Mouse (Mus musculus) midbrain, embryonic 15.5 days (tissue): ENCODE results near the gene Prpsap1. TPM values are rescaled to one million over a fixed set of nuclear protein-coding genes. Genes with fewer than 3 reads are reported as not detected.
"Not testable (repeated sequence)": the region's sequence is repeated elsewhere in the genome, so short reads cannot be mapped to it uniquely, and the experiment has no call there.

Experiments
- ATAC-seq: fragments of 200-750 bp; cut with Nextera tagmentation; replicated peaks from 2 replicates; pipeline ENCODE4 v1.8.0; 2017; ENCODE audit warnings: moderate TSS enrichment
- H3K27ac ChIP-seq: fragments of 300-500 bp; sonication (generic); 2 replicates; pipeline ENCODE4 v1.5.1; 2015; ENCODE audit warnings: mild to moderate bottlenecking, inconsistent platforms
- H3K27me3 ChIP-seq: fragments of 300-500 bp; sonication (generic); replicated peaks from 2 replicates; pipeline ENCODE4 v1.6.1; 2015; ENCODE audit warnings: inconsistent platforms
- H3K36me3 ChIP-seq: fragments of 300-500 bp; sonication (generic); replicated peaks from 2 replicates; pipeline ENCODE4 v1.6.1; 2015; ENCODE audit warnings: inconsistent platforms
- H3K4me1 ChIP-seq: fragments of 300-500 bp; sonication (generic); 2 replicates; pipeline ENCODE4 v1.6.1; 2015; ENCODE audit warnings: inconsistent platforms
- H3K4me2 ChIP-seq: fragments of 300-500 bp; sonication (generic); 2 replicates; pipeline ENCODE4 v1.6.1; 2015; ENCODE audit warnings: inconsistent platforms, mild to moderate bottlenecking, moderate library complexity
- H3K4me3 ChIP-seq: fragments of 300-500 bp; sonication (generic); 2 replicates; pipeline ENCODE4 v1.5.1; 2015; ENCODE audit warnings: mild to moderate bottlenecking, inconsistent platforms
- H3K9ac ChIP-seq: fragments of 300-500 bp; sonication (generic); 2 replicates; pipeline ENCODE4 v1.6.1; 2015; ENCODE audit warnings: mild to moderate bottlenecking, inconsistent platforms
- H3K9me3 ChIP-seq: fragments of 300-500 bp; sonication (generic); 2 replicates; pipeline ENCODE4 v1.6.1; 2016; ENCODE audit warnings: inconsistent platforms
- WGBS: fragments of 180-500 bp; shearing (Covaris S2); methylation state at CpG from one replicate; pipeline ENCODE4 v1.1.7; 2015; ENCODE audit warnings: mixed read lengths; 5-methylcytosine and 5-hydroxymethylcytosine counted together
- polyA plus RNA-seq: library from polyadenylated mRNA; unstranded; fragments of >200 nt; fragmentation: Nextera tagmentation; extraction: Ambion mirVana; gene quantifications from 2 replicates; pipeline ENCODE4 v1.2.1, GENCODE M21; 2015

Gene Prpsap1
- polyA plus RNA-seq, 1 experiment from 2014 or later, result 199 TPM

DNA sequence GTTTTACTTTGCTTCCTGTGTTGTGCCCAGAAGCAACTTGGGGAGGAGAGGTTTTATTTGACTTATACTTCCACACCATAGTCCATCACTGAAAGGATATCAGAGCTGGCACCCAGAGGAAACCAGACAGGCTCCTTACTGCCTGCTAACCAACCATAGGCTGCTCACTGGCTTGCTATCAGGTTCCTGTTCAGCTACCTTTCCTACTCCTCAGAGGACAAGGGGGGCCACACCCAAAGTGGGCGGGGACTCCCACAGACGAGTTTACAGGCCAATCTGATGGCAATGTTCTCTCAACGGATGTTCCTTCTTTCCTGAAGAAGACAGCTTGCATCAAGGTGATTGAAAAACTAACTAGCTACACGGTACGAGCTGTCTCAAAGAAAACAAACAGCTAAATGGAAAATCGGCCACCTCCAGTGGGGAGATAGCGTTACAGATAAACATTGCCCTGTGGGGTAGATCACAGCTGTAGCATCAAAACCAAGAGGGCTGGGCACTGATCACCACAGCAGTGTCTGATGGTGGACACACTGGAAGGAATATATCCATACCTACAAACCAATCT is 17.4 kb upstream of the Prpsap1 start:
- Histone ChIP-seq H3K9me3 (no peaks in the 10 kb centered on the region), H3K9ac (no peak overlapping the region), H3K27me3 (no peaks in the 10 kb centered on the region), H3K27ac (no peak overlapping the region), H3K4me1 (peaks cover 8% of the 10 kb centered on the region), H3K4me2 (no peak overlapping the region), H3K4me3 (no peak overlapping the region), H3K36me3 (no peaks in the 10 kb centered on the region)
- 77% methylated on average over 7 of the region's 7 CpGs for WGBS
- no peak for ATAC-seq

DNA sequence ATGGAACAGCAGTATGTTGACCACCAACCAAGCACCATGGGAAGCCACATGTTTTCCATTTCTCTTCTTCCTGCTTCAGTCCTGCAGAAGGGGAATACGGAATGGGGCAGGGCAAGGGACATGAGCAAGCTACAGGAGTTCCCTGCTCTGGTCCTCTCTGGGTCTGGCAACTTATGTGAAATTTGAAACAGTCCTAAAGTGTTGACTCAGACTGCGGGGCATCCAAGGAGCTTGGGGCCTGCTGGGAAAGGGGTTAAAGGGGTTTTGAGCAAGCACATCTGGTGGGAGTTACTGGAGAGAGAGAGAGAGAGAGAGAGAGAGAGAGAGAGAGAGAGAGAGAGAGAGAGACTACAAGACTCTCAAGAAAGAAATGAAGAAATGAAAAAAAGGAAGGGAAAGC is 14.7 kb upstream of the Prpsap1 start:
- no peak overlapping the region for H3K9ac ChIP-seq
- ATAC-seq, result no peak
- 73% methylated on average over 2 of the region's 2 CpGs for WGBS
- no peaks in the 10 kb centered on the region for H3K4me1 ChIP-seq
- H3K4me3 ChIP-seq, result no peak overlapping the region
- H3K9me3 ChIP-seq, result no peaks in the 10 kb centered on the region
- H3K4me2 ChIP-seq, result no peak overlapping the region
- H3K27me3 ChIP-seq, result no peaks in the 10 kb centered on the region
- H3K36me3 ChIP-seq, result no peaks in the 10 kb centered on the region
- no peak overlapping the region for H3K27ac ChIP-seq

DNA sequence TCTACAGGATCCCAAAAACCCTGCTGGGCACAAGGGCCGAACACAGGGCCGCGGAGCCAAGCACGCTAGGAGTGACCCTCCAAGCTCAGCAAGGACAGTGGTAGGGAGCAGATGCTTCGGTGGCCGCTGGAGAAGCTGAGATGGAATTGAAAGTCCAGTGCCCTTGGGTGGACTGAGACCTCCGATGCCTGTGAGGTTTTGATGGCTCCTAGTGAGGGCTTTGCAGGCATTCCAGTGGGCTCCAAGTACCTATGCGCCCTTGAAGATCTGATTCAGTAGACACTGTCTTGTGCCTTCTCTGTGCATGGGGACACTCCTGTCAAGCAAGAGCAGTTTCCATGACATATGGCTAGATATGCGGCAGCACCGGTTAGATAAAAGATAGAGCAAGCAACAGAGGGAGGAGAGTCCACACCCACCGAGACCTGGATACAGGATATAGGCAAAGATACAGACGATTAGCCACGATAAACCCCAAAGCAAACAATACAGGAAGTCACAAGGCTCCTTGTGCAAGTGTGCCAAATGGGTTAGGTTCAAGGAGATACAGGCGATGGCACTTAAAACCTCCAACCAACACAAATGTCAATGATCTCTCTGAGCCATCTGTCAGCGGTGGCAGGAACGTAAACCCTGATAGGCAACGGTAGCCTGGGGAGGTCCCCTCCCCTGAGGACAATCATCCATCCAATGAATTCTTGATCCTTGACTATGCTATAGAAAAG is 12.3 kb upstream of the Prpsap1 start:
- Histone ChIP-seq H3K9ac (no peak overlapping the region), H3K4me3 (no peak overlapping the region), H3K27me3 (no peaks in the 10 kb centered on the region), H3K27ac (no peak overlapping the region), H3K36me3 (no peaks in the 10 kb centered on the region), H3K4me1 (no peaks in the 10 kb centered on the region), H3K9me3 (no peaks in the 10 kb centered on the region), H3K4me2 (no peak overlapping the region)
- WGBS, result 85% methylated on average over 17 of the region's 17 CpGs
- ATAC-seq, result no peak

DNA sequence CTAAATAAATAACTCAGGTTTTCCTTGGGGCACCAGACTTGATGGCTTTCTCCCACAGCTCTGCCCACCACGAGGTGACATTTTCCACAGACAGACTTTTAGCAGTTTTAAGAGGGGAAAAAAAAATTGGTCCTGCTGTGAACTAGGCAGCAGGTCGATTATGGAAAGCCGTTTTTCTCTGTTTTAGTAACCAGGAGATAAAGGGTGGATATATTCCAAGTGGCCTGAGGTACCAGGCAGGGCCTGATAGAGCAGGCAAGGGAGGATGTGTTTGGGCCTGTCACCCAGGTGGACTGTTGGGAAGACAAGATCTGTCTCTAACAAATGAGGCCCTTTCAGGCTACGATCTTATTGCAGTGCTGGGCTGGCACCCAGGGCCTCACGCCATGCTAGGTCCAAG is 11.6 kb upstream of the Prpsap1 start:
- Histone ChIP-seq H3K27me3 (no peaks in the 10 kb centered on the region), H3K4me1 (no peaks in the 10 kb centered on the region), H3K27ac (no peak overlapping the region), H3K9me3 (no peaks in the 10 kb centered on the region), H3K4me3 (no peak overlapping the region), H3K4me2 (no peak overlapping the region), H3K9ac (no peak overlapping the region), H3K36me3 (no peaks in the 10 kb centered on the region)
- no peak for ATAC-seq
- 70% methylated on average over 5 of the region's 5 CpGs for WGBS

DNA sequence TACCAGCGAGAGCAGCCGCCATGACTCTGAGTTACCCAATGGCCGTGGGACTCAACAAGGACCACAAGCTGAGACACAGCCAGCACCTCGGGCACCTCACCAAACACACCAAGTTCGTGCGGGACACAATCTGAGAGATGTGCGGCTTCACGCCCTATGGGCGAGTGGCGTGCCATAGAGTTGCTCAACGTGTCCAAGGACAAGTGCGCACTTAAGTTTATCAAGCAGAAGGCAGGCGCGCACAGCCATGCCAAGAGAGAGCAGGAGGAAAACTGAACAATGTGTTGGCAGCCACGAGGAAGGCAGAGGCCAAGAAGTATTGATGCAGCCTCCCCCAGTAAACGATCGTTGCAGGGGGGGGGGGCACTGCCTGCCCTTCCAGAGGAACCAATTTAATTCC is 10.5 kb upstream of the Prpsap1 start:
- no peak overlapping the region for H3K27ac ChIP-seq
- no peaks in the 10 kb centered on the region for H3K36me3 ChIP-seq
- no peak overlapping the region for H3K9ac ChIP-seq
- no peaks in the 10 kb centered on the region for H3K4me1 ChIP-seq
- 91% methylated on average over 17 of the region's 17 CpGs for WGBS
- H3K27me3 ChIP-seq, result no peaks in the 10 kb centered on the region
- H3K9me3 ChIP-seq, result no peaks in the 10 kb centered on the region
- ATAC-seq, result no peak
- H3K4me2 ChIP-seq, result no peak overlapping the region
- H3K4me3 ChIP-seq, result no peak overlapping the region

DNA sequence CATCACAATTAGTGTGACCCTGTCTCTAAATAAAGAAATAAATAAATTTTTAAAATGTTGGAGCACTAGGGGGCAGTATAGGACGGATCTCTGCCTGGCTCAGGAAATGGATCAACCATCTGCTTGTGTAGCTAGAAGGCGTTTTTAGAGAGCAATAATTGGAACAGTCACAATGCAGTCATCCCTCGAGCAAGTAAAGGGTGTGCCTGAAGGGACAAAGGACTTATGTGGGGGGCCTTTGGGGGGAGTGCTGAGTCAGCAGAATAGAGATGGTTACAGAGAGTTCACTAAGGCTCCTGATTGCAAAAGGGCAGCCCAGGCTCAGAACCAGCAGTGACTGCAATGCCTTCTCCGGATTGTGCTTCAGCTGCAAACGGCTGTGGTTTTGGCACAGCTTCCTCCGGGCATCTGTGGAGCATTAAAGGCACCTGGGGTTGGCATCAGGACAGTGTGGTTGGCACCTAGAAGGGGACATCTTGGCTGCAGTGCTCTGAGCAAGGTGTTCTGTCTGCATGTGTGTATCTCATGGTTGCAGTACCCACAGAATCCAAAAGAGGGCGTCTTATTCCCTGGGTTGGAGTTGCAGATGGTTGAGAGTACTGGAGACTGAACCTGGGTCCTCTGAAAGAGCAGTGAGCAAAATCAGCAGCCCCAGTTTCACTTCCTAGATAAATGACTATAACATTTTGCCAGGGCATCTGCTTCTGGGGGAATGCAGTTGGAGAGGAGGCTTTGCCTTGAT is 7.2 kb upstream of the Prpsap1 start:
- no peaks in the 10 kb centered on the region for H3K9me3 ChIP-seq
- no peak overlapping the region for H3K9ac ChIP-seq
- WGBS, result 26% methylated on average over 7 of the region's 7 CpGs
- H3K27ac ChIP-seq, result peak overlapping the region; percentile 24; the same call in 1 of the 2 replicates
- H3K36me3 ChIP-seq, result no peaks in the 10 kb centered on the region
- H3K4me3 ChIP-seq, result no peak overlapping the region
- no peak overlapping the region for H3K4me2 ChIP-seq
- no peaks in the 10 kb centered on the region for H3K27me3 ChIP-seq
- no peaks in the 10 kb centered on the region for H3K4me1 ChIP-seq
- ATAC-seq, result no peak

DNA sequence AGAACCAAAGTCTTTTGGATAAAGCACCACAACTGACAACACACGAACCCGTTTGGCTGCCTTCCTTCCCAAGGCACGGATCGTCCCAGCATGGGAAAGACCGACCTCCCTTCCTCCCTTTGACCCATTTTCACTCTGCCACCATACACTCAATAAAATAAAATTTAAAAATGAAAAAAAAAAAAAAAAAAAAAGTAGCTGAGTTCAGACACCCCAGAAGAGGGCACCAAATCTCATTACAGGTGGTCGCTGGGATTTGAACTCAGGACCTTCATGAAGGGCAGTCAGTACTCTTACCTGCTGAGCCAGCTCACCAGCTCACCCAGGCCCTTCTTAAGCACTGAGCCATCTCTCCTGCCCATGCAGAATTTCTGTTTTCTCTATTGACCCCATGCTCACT is 5.0 kb upstream of the Prpsap1 start:
- no peak overlapping the region for H3K4me3 ChIP-seq
- H3K4me2 ChIP-seq, result peak overlapping the region; percentile 45; the same call in 1 of the 2 replicates
- H3K36me3 ChIP-seq, result no peaks in the 10 kb centered on the region
- no peak overlapping the region for H3K9ac ChIP-seq
- H3K9me3 ChIP-seq, result no peaks in the 10 kb centered on the region
- H3K4me1 ChIP-seq, result no peaks in the 10 kb centered on the region
- H3K27me3 ChIP-seq, result no peaks in the 10 kb centered on the region
- 37% methylated on average over 6 of the region's 6 CpGs for WGBS
- H3K27ac ChIP-seq, result no peak overlapping the region
- ATAC-seq, result no peak

DNA sequence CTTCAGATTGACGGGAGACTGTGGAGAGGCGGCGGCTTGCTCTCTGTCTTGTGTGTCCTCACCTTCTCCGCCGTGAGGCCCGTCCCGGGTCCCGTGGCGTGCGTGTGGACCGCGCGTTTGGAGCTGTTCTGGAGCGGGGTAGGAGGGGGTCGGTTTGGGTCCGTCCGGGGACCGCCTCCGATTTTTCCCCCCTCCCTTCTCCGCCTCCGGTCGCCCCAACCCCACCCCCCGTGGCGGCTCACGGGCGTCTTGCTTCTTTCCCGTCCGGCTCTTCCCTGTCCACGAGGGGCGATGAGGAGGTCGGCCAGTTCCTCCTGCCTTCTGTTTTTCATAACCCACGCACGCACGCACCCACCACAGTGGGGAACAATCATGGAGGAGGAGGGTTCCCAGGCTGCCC is 4.6 kb upstream of the Prpsap1 start:
- Histone ChIP-seq H3K27ac (no peak overlapping the region), H3K9me3 (no peaks in the 10 kb centered on the region), H3K9ac (peak overlapping the region; percentile 25; the same call in 1 of the 2 replicates), H3K4me2 (peak overlapping the region; percentile 45), H3K36me3 (no peaks in the 10 kb centered on the region), H3K27me3 (no peaks in the 10 kb centered on the region), H3K4me1 (no peaks in the 10 kb centered on the region), H3K4me3 (peak overlapping the region; percentile 22)
- no peak for ATAC-seq
- 31% methylated on average over 34 of the region's 34 CpGs for WGBS

DNA sequence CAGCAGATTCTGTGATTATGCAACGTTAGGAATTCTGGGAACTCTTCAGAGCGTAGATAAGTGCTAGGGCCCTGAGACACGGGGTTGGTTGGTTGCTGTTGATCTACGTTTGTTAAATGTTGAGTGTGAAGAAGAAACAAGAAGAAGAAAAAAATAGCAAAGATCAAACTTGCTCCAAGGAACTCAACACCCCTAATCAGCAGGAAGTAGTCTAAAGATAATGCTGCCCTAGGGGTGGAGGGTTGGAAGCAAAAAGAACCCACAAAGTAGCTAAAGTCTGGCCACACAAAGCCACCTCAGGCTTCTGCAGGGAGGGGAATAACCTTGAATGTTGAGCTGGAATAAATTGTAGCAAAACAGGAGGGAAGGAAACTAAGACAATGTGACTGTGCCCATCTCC is 3.3 kb upstream of the Prpsap1 start:
- H3K9ac ChIP-seq, result no peak overlapping the region
- WGBS, result 94% methylated on average over 4 of the region's 4 CpGs
- H3K36me3 ChIP-seq, result no peaks in the 10 kb centered on the region
- no peaks in the 10 kb centered on the region for H3K9me3 ChIP-seq
- no peak overlapping the region for H3K27ac ChIP-seq
- no peaks in the 10 kb centered on the region for H3K27me3 ChIP-seq
- no peak for ATAC-seq
- no peak overlapping the region for H3K4me2 ChIP-seq
- no peaks in the 10 kb centered on the region for H3K4me1 ChIP-seq
- no peak overlapping the region for H3K4me3 ChIP-seq

DNA sequence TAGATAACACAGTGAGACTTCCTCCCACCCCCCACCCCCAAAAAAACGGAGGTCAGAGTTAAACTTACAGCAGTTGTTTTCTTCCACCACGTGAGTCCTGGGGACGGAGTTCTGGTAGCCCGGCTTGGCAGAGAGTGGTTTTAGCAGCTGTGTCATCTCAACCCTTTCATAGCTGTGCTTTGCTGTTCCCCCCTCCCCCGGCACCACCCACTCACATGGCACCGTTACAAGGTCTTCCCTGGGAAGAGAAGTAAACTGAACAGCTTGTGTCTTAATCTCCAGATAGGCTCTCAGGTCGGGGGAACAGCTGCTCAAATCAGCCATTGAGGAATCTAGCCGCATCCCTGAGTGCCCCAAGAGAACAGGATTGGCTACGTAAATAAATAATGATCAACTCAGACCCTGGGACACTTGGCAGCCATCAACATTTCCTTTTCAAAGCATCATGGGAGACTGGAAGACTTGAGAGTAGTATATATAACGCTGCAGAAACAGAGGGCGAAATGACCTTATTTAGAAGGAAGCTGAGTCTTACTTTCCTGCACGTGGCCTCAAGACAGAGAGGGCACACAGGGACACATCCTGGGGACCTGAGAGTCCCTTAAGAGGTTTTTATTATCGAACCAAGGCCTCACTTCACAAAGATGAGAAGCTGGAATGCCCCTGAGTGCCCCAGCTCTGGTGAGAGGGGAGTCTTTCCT is 622 bp upstream of the Prpsap1 start:
- no peak for ATAC-seq
- Histone ChIP-seq H3K4me3 (no peak overlapping the region), H3K9me3 (no peaks in the 10 kb centered on the region), H3K27ac (peak overlapping the region; percentile 19; the same call in 1 of the 2 replicates), H3K4me1 (peaks cover 4% of the 10 kb centered on the region), H3K36me3 (no peaks in the 10 kb centered on the region), H3K27me3 (no peaks in the 10 kb centered on the region), H3K4me2 (no peak overlapping the region), H3K9ac (no peak overlapping the region)
- 44% methylated on average over 13 of the region's 13 CpGs for WGBS

DNA sequence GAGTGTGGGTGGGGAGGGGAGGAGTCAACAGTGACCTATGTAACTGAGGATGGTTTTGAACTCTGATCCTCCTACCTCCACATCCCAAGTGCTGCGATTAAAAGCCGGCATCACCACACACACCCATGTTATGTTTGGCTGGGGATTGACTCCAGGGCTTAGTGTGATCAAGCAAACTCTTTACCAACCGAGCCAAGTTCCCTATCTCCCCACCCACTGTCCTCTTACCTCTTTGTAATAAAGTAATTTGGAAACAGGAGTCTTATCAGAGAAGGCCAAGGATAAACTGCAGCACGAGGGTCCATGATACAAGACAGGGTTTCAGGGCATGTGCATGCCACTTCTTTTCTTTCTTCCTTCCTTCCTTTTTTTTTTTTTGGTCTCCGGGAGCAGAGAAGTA is 811 bp downstream of the Prpsap1 start:
- Histone ChIP-seq H3K4me1 (peaks cover 15% of the 10 kb centered on the region), H3K9me3 (no peaks in the 10 kb centered on the region), H3K4me3 (no peak overlapping the region), H3K27ac (no peak overlapping the region), H3K36me3 (no peaks in the 10 kb centered on the region), H3K9ac (no peak overlapping the region), H3K27me3 (no peaks in the 10 kb centered on the region), H3K4me2 (no peak overlapping the region)
- WGBS, result 86% methylated on average over 5 of the region's 5 CpGs
- ATAC-seq, result no peak

DNA sequence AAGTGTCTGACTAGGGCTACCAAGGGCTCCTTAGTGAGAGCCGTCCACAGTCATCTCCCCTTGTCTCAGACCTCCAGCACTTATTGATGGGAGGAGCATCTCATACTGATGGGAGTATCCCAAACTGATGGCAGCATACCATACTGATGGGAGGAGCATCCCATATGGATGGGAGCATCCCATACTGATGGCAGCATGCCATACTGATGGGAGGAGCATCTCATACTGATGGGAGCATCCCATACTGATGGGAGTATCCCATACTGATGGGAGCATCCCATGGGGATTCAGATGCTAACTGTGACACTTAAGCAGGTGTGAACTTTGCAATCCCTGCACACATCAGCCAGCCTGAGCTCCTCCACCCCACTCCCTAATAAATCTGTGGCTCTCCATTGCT is 1.5 kb downstream of the Prpsap1 start:
- H3K9ac ChIP-seq, ATAC-seq, H3K36me3 ChIP-seq, H3K27ac ChIP-seq, H3K9me3 ChIP-seq, H3K27me3 ChIP-seq, H3K4me2 ChIP-seq, H3K4me3 ChIP-seq: not testable (repeated sequence)
- WGBS, result 74% methylated on average over 1 of the region's 1 CpGs
- H3K4me1 ChIP-seq, result peaks cover 15% of the 10 kb centered on the region
